Mouse (Mus musculus) midbrain, embryonic 12.5 days (tissue): Measurements from ENCODE around the gene S1pr1. TPM values are rescaled to one million over a fixed set of nuclear protein-coding genes. Genes with fewer than 3 reads are reported as not detected.

Source experiments
- ATAC-seq: fragments of 200-750 bp; cut with Nextera tagmentation; 2 replicates; pipeline ENCODE4 v1.8.0; 2017; ENCODE audit warnings: low read depth, moderate TSS enrichment, moderate library complexity; ENCODE audit not compliant: low FRiP score
- H3K27ac ChIP-seq: fragments of 300-500 bp; sonication (generic); replicated peaks from 2 replicates; pipeline ENCODE4 v1.5.1; 2016; ENCODE audit warnings: mild to moderate bottlenecking
- H3K27me3 ChIP-seq: fragments of 300-500 bp; sonication (generic); 2 replicates; pipeline ENCODE4 v1.6.1; 2016; ENCODE audit warnings: mild to moderate bottlenecking
- H3K36me3 ChIP-seq: fragments of 300-500 bp; sonication (generic); 2 replicates; pipeline ENCODE4 v1.6.1; 2016
- H3K4me1 ChIP-seq: fragments of 300-500 bp; sonication (generic); 2 replicates; pipeline ENCODE4 v1.6.1; 2016
- H3K4me2 ChIP-seq: fragments of 300-500 bp; sonication (generic); replicated peaks from 2 replicates; pipeline ENCODE4 v1.6.1; 2016; ENCODE audit warnings: mild to moderate bottlenecking, moderate library complexity
- H3K4me3 ChIP-seq: fragments of 300-500 bp; sonication (generic); 2 replicates; pipeline ENCODE4 v1.5.1; 2016; ENCODE audit warnings: mild to moderate bottlenecking
- H3K9ac ChIP-seq: fragments of 300-500 bp; sonication (generic); replicated peaks from 2 replicates; pipeline ENCODE4 v1.6.1; 2016; ENCODE audit warnings: mild to moderate bottlenecking, moderate library complexity
- H3K9me3 ChIP-seq: fragments of 300-500 bp; sonication (generic); 2 replicates; pipeline ENCODE4 v1.6.1; 2016; ENCODE audit warnings: mild to moderate bottlenecking
- WGBS: fragments of 180-500 bp; shearing (Covaris S2); methylation state at CpG from one replicate; pipeline ENCODE4 v1.1.7; 2016; 5-methylcytosine and 5-hydroxymethylcytosine counted together
- polyA plus RNA-seq: library from polyadenylated mRNA; unstranded; fragments of >200 nt; fragmentation: Nextera tagmentation; extraction: Ambion mirVana; gene quantifications from 2 replicates; pipeline ENCODE4 v1.2.1, GENCODE M21; 2016

S1pr1 gene
- polyA plus RNA-seq, 1 experiment from 2014 or later, result 20.8 TPM

DNA sequence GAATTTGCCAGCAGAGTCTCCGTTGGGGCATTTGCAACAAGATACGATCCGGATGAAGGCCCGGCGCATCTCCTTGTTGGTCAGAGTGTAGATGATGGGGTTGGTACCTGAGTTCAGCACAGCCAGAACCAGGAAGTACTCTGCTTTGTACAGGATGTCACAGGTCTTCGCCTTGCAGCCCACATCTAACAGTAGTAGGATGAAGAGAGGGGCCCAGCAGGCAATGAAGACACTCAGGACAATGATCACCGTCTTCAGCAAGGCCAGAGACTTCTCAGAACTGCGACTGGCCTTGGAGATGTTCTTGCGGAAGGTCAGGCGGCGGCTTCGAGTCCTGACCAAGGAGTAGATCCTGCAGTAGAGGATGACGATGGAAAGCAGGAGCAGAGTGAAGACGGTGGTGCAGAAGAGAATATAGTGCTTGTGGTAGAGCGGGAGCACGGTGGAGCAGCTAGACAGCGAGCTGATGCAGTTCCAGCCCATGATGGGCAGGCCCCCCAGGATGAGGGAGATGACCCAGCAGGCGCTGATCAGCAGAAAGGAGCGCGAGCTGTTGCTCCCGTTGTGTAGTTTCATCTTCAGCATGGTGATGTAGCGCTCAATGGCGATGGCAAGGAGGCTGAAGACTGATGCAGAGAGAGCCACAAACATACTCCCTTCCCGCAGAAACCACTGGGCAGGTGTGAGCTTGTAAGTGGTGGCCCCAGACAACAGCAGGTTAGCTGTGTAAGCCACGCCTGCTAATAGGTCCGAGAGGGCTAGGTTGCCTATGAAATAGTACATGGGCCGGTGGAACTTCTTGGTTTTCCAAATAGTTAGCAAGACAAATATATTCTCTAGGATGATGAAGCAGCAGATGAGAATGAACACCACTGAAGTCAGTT lies 2.7 kb downstream of the S1pr1 start:
- H3K4me3 ChIP-seq, result 0 out of 2 replicates have a peak overlapping the region, but pooled peaks have one; percentile 53
- peaks cover 22% of the 10 kb centered on the region for H3K4me1 ChIP-seq
- H3K4me2 ChIP-seq, result peak overlapping the region; percentile 67
- peaks cover 8% of the 10 kb centered on the region for H3K27me3 ChIP-seq
- 93% methylated on average over 27 of the region's 27 CpGs for WGBS
- H3K9me3 ChIP-seq, result no peaks in the 10 kb centered on the region
- no peak for ATAC-seq
- H3K36me3 ChIP-seq, result no peaks in the 10 kb centered on the region
- no peak overlapping the region for H3K9ac ChIP-seq
- H3K27ac ChIP-seq, result no peak overlapping the region

DNA sequence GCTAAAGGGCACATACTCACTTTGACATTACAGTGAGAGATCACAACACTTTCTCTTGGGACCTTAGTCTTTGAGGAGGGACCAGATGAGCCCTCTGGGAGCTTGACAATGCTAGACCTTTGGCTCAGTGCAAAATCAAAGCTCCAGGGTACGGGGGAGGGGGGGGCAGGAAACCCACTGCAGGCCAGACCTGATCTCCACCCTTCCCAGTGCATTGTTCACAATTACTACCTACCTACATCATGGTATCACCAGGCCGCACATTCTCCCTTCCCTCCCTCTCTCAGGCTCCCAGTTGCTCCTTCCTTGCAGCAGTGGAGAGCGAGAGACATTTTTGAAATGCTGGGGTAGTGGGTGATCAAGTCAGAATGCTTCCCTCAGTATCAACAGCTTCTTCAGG lies 3.5 kb downstream of the S1pr1 start:
- H3K4me1 ChIP-seq, result peaks cover 22% of the 10 kb centered on the region
- no peak overlapping the region for H3K27ac ChIP-seq
- H3K27me3 ChIP-seq, result peaks cover 8% of the 10 kb centered on the region
- 0 out of 2 replicates have a peak overlapping the region, but pooled peaks have one; percentile 19 for H3K4me2 ChIP-seq
- no peaks in the 10 kb centered on the region for H3K36me3 ChIP-seq
- H3K9ac ChIP-seq, result no peak overlapping the region
- WGBS, result 92% methylated on average over 3 of the region's 3 CpGs
- no peak for ATAC-seq
- no peaks in the 10 kb centered on the region for H3K9me3 ChIP-seq
- H3K4me3 ChIP-seq, result no peak overlapping the region

DNA sequence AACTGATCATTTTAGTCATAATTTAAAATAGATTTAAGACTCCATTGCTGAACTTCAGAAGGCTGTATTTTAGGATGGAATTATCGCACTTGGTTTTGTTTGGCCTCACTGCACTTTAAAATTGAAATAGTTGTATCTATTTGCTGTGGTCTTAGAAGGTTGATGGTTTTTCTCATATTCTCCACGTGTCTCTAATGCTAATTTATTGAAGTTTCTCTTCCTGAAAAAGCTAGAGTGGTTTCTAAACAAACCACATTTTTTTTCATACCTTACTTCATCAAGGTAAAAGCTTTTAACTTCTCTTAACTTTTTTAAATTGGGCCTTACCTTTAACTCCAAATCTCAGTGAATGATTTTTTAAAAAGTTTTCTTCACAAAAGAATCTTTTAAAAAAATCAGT lies 4.8 kb downstream of the S1pr1 start:
- ATAC-seq, result no peak
- H3K27me3 ChIP-seq, result peaks cover 8% of the 10 kb centered on the region
- H3K4me3 ChIP-seq, result no peak overlapping the region
- H3K9ac ChIP-seq, result no peak overlapping the region
- no peaks in the 10 kb centered on the region for H3K36me3 ChIP-seq
- H3K27ac ChIP-seq, result no peak overlapping the region
- H3K9me3 ChIP-seq, result no peaks in the 10 kb centered on the region
- 84% methylated on average over 2 of the region's 2 CpGs for WGBS
- no peak overlapping the region for H3K4me2 ChIP-seq
- peaks cover 16% of the 10 kb centered on the region for H3K4me1 ChIP-seq

DNA sequence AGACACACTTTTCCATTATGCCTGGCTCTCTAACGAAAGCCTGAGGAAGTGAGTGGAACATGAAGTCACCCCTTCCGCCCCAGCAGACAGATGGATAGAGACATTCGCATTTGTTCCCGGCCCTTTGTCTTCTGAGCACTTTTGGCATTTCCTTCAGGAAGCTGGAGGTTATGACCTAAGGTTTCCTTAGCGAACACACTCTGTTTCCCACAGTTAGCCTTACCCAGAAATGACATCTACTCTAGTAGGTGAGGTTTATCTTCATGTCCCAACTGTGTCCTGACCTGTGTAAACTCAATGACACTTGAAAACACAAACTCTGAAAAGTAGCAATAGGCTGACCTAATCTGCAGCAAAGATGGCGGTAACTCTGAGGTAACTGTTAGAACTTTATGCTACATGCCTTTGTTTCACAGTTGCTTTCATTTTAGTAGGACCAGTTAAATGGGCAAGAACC lies 5.7 kb downstream of the S1pr1 start:
- no peak overlapping the region for H3K27ac ChIP-seq
- WGBS, result 90% methylated on average over 6 of the region's 6 CpGs
- H3K9ac ChIP-seq, result no peak overlapping the region
- peaks cover 8% of the 10 kb centered on the region for H3K27me3 ChIP-seq
- no peak overlapping the region for H3K4me2 ChIP-seq
- peaks cover 16% of the 10 kb centered on the region for H3K4me1 ChIP-seq
- H3K36me3 ChIP-seq, result no peaks in the 10 kb centered on the region
- ATAC-seq, result no peak
- no peaks in the 10 kb centered on the region for H3K9me3 ChIP-seq
- H3K4me3 ChIP-seq, result no peak overlapping the region

DNA sequence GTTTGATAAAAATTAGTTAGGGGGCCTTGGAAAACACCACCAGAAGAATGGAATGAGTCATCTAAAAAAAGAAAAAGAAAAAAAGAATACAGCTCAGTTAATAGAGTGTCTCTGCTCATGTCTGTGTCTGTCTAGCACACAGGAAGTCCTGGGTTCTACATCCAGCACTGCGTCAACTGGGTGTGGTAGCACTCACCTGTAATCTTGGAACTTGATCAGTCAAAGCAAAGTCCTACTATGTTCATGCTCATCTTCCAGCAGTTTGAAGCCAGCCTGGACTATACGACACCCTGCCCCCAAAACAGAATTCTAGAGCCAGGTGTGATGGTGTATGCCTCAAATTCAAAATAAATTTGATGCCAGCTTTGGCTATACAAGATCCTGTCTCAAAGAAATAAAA lies 8.1 kb downstream of the S1pr1 start:
- Histone ChIP-seq H3K4me1 (peaks cover 6% of the 10 kb centered on the region; the same call in 1 of the 2 replicates), H3K27ac (no peak overlapping the region), H3K4me2 (no peak overlapping the region), H3K36me3 (no peaks in the 10 kb centered on the region), H3K9ac (no peak overlapping the region), H3K9me3 (no peaks in the 10 kb centered on the region), H3K4me3 (no peak overlapping the region), H3K27me3 (no peaks in the 10 kb centered on the region)
- ATAC-seq, result no peak
- WGBS, result 95% methylated on average over 2 of the region's 2 CpGs

DNA sequence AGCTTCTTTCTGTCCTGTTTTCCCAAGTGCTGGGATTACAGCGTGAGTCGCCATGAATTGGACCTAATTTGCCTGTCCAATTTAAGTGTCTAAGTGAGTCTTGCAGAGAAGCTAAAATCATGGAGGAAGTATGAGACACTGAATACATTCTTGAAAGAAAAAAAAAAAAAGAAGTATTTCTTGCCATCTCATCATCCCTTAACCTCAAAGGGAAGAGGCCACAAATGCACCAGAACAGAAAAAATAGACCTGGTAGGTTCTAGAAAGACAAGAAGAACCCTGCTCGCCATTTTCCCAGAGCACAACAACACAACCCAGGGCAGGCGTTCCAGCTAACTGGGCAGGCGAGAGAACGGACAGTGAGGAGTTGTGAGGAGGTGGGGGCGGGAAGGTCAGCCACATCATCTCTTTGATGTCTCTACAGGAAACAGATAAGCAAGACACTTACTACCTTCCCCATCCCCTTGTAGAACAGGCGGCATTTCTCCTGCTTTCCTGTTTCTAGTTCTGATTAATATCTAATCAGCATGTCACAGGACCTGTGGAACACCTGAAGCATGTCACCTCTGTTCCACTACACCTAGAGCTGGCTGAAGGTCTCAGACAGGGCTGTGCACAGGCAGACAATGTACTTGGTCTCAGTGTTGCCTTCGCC lies 10.5 kb downstream of the S1pr1 start:
- 89% methylated on average over 9 of the region's 9 CpGs for WGBS
- no peaks in the 10 kb centered on the region for H3K36me3 ChIP-seq

DNA sequence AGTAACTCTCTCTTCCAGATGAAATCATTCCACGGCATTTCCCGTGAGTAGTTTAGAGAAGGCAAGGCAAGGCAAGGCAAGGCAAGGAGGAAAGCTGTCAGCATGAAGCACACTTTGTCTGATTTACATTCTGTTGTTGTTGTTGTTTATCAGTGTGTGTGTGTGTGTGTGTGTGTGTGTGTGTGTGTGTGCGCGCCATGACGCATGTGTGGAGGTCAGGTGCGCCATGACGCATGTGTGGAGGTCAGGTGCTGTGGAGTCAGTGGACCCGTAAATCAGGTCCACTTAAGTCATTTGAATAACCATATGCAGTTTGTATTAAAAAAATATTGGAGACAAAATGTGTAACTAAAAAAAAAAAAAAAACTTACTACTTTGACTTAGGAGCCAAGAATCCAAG lies 11.2 kb downstream of the S1pr1 start:
- no peak for ATAC-seq
- H3K4me2 ChIP-seq, result no peak overlapping the region
- no peaks in the 10 kb centered on the region for H3K4me1 ChIP-seq
- no peaks in the 10 kb centered on the region for H3K27me3 ChIP-seq
- H3K36me3 ChIP-seq, result no peaks in the 10 kb centered on the region
- H3K9me3 ChIP-seq, result no peaks in the 10 kb centered on the region
- no peak overlapping the region for H3K4me3 ChIP-seq
- no peak overlapping the region for H3K9ac ChIP-seq
- 97% methylated on average over 8 of the region's 8 CpGs for WGBS
- H3K27ac ChIP-seq, result no peak overlapping the region

More for the DNA sequence above, 10.5 kb downstream of the S1pr1 start:
- ATAC-seq, result no peak
- H3K27me3 ChIP-seq, result no peaks in the 10 kb centered on the region
- H3K27ac ChIP-seq, result no peak overlapping the region
- 0 out of 2 replicates have a peak, but pooled peaks cover 4% of the 10 kb centered on the region for H3K4me1 ChIP-seq
- no peak overlapping the region for H3K4me3 ChIP-seq
- H3K9ac ChIP-seq, result no peak overlapping the region
- H3K9me3 ChIP-seq, result no peaks in the 10 kb centered on the region
- H3K4me2 ChIP-seq, result no peak overlapping the region

DNA sequence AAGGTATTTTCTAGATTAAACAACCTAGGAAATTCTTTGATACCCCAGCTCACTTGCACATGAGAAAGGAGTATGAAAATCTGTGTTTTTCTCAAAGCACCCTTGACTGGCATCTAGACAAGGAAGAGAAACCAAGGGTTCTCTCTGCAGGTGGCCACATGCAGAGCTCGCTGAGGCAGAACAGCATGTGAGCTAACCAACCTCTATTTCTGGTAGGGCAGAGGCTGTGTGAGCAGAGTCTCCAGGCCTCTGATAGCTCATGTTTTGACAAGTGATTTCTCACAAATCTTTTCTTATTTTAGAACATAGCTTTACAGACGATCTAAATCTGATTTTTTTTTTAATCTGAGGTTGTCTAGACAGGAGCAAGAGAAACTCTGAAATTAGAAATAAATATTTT lies 12.8 kb downstream of the S1pr1 start:
- no peak for ATAC-seq
- 67% methylated on average over 2 of the region's 2 CpGs for WGBS

DNA sequence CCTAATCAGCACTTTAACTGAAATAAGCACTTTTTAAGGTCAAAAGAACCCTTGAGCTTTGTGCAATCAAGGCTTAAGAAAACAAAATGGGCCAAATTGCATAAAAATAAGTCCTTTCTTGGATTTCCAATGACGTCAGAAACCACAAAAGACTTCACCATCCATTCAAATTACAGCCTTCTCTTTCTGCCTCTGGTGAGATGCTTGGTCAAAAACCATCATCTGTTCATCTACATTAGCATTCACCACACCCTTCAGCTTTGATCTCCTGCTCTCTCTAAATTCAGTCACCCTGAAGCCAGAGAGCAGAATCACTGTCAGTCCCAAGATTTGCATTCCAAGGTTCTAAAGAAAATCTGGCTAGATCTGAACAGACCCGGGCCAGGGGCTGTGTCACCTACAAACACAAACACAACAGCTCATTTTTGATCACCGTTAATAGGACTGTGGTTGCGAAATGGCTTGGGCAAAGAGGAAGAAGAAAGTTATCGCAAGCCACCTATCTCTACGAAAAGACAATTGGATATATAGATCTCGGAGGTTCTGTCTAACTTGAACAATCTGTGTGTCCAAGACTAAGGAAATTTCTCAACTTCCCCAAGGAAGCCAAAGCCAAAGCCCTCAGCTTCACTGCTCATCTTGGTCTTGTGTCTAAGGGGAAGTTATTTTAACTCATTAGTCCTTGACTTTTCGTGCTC lies 19.5 kb downstream of the S1pr1 start:
- H3K27me3 ChIP-seq, result no peaks in the 10 kb centered on the region
- no peak overlapping the region for H3K4me2 ChIP-seq
- no peaks in the 10 kb centered on the region for H3K36me3 ChIP-seq
- H3K4me1 ChIP-seq, result no peaks in the 10 kb centered on the region; the same call in 1 of the 2 replicates
- ATAC-seq, result no peak
- H3K4me3 ChIP-seq, result no peak overlapping the region
- no peaks in the 10 kb centered on the region for H3K9me3 ChIP-seq
- H3K9ac ChIP-seq, result no peak overlapping the region
- 77% methylated on average over 8 of the region's 8 CpGs for WGBS
- no peak overlapping the region for H3K27ac ChIP-seq

More for the DNA sequence above, 12.8 kb downstream of the S1pr1 start:
- Histone ChIP-seq H3K27ac (no peak overlapping the region), H3K36me3 (no peaks in the 10 kb centered on the region), H3K27me3 (no peaks in the 10 kb centered on the region), H3K4me1 (no peaks in the 10 kb centered on the region), H3K4me3 (no peak overlapping the region), H3K9ac (no peak overlapping the region), H3K9me3 (no peaks in the 10 kb centered on the region), H3K4me2 (no peak overlapping the region)

DNA sequence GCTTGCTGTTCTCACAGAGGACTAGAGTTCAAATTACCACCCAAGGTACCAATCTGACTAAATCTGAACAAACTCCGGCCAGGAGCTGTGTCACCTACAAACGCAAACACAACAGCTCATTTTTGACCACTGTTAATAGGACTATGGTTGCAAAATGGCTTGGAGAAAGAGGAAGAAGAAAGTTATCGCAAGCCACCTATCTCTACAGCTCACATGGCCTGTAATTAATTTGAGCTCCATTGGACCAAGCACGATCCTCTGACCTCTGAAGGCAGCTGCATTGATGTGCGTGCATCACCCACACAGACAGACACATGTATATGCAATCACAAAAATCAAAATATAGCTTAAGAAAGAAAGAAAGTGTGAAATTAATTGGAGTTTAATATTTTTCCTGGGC lies 20.7 kb downstream of the S1pr1 start:
- Histone ChIP-seq H3K27ac (no peak overlapping the region), H3K9ac (no peak overlapping the region), H3K4me3 (no peak overlapping the region), H3K4me2 (no peak overlapping the region), H3K27me3 (no peaks in the 10 kb centered on the region), H3K36me3 (no peaks in the 10 kb centered on the region), H3K9me3 (no peaks in the 10 kb centered on the region), H3K4me1 (peaks cover 5% of the 10 kb centered on the region; the same call in 1 of the 2 replicates)
- no peak for ATAC-seq
- 87% methylated on average over 5 of the region's 5 CpGs for WGBS

DNA sequence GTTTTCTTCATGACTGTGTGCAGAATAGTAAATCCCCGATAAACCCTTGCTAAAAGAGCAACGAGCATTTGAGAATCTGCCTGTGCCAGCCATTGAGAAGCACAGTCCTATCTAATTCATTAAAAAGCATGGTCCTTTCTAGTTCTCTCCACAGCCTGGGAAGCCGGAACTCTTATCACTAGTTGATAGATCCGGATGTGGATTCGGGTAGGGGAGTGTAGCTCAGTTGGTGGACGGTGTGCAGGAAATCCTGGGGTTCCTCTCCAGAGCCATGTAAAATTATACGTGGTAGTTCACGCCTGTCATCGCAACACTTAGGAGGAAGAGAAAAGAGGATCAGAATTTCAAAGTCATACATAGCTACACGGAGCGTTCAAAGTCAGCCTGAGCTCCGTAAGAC lies 21.5 kb downstream of the S1pr1 start:
- Histone ChIP-seq H3K36me3 (no peaks in the 10 kb centered on the region), H3K27ac (no peak overlapping the region), H3K27me3 (no peaks in the 10 kb centered on the region), H3K4me3 (no peak overlapping the region), H3K4me2 (no peak overlapping the region), H3K9ac (no peak overlapping the region), H3K4me1 (peaks cover 5% of the 10 kb centered on the region; the same call in 1 of the 2 replicates), H3K9me3 (no peaks in the 10 kb centered on the region)
- 83% methylated on average over 12 of the region's 12 CpGs for WGBS
- ATAC-seq, result no peak

DNA sequence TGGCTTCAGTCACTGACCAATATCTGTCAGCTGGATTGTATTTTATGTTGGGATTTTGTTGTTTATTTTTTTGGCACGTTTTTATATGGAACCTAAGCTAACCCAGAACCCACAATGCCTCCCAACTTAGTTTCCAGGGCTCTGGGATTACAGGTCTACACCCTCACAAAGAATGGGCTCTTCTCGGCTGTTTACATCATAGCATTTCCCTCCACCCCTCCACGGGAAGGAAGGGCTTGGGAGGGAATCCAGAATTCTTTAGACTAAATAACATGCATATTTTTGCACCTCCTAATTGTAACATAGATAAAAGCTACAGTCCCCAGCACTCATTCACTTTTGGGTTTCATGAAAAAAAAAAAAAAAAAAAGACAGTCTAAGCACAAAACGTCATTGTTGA lies 22.0 kb downstream of the S1pr1 start:
- Histone ChIP-seq H3K4me3 (no peak overlapping the region), H3K27me3 (no peaks in the 10 kb centered on the region), H3K9me3 (no peaks in the 10 kb centered on the region), H3K9ac (no peak overlapping the region), H3K27ac (no peak overlapping the region), H3K4me1 (peaks cover 5% of the 10 kb centered on the region; the same call in 1 of the 2 replicates), H3K4me2 (no peak overlapping the region), H3K36me3 (no peaks in the 10 kb centered on the region)
- 51% methylated on average over 4 of the region's 4 CpGs for WGBS
- ATAC-seq, result no peak
